ENCODE assay signal across 8 mouse cellular contexts in genomic region chr4:102986917-102987316, GRCm38 (mm10). TPM values are rescaled to one million over a fixed set of nuclear protein-coding genes. Genes with fewer than 3 reads are reported as not detected.
DNase-seq lines count a peak whose midpoint lies in the region; ATAC-seq and TF ChIP-seq lines count a peak whose summit lies in the region.

No protein-coding gene starts in this region.

- H3K9ac ChIP-seq in hindbrain, embryonic 13.5 days: no peak overlapping the region
- H3K9ac ChIP-seq in midbrain, embryonic 11.5 days (ENCODE audit: low read length): no peak overlapping the region
- no peak overlapping the region for H3K9ac ChIP-seq in stomach, postnatal 0 days (ENCODE audit: low read length)

- H3K27ac ChIP-seq in hindbrain, embryonic 13.5 days: no peak overlapping the region
- no peak overlapping the region for H3K27ac ChIP-seq in midbrain, embryonic 11.5 days (ENCODE audit: low read depth, low read length)
- no peak overlapping the region for H3K27ac ChIP-seq in stomach, postnatal 0 days (replicated peaks)

- WGBS in hindbrain, embryonic 13.5 days: 2% methylated on average over 2 of the region's 2 CpGs
- WGBS in midbrain, embryonic 11.5 days: 2% methylated on average over 2 of the region's 2 CpGs
- 2% methylated on average over 2 of the region's 2 CpGs for WGBS in stomach, postnatal 0 days

- peak; percentile 72; the same call in 1 of the 2 replicates for ATAC-seq in hindbrain, embryonic 13.5 days (ENCODE audit: low FRiP score)
- ATAC-seq in midbrain, embryonic 11.5 days (ENCODE audit: low FRiP score): peak; percentile 62; the same call in 1 of the 2 replicates
- ATAC-seq in stomach, postnatal 0 days (ENCODE audit: low FRiP score, low TSS enrichment): peak; percentile 61; the same call in 1 of the 2 replicates

- no peak overlapping the region for H3K4me3 ChIP-seq in hindbrain, embryonic 13.5 days
- H3K4me3 ChIP-seq in midbrain, embryonic 11.5 days (ENCODE audit: low read depth, low read length): no peak overlapping the region
- H3K4me3 ChIP-seq in stomach, postnatal 0 days (ENCODE audit: low read depth, low read length): no peak overlapping the region

- TF ChIP-seq CTCF in stomach, postnatal 0 days (IDR thresholded peaks at IDR 0.05; ENCODE audit: low read depth): peak; percentile 93

- no peaks in the 10 kb centered on the region for H3K36me3 ChIP-seq in hindbrain, embryonic 13.5 days
- H3K36me3 ChIP-seq in midbrain, embryonic 11.5 days (ENCODE audit: control insufficient read depth, insufficient read depth, low read length): no peaks in the 10 kb centered on the region
- H3K36me3 ChIP-seq in stomach, postnatal 0 days (ENCODE audit: control insufficient read depth, insufficient read depth, low read length): no peaks in the 10 kb centered on the region

- no peaks in the 10 kb centered on the region for H3K27me3 ChIP-seq in hindbrain, embryonic 13.5 days
- no peaks in the 10 kb centered on the region for H3K27me3 ChIP-seq in midbrain, embryonic 11.5 days (ENCODE audit: control insufficient read depth, insufficient read depth, low read length)
- H3K27me3 ChIP-seq in stomach, postnatal 0 days (ENCODE audit: control insufficient read depth, insufficient read depth, low read length): no peaks in the 10 kb centered on the region

- H3K4me1 ChIP-seq in hindbrain, embryonic 13.5 days (replicated peaks): 0 out of 2 replicates have a peak, but pooled peaks cover 3% of the 10 kb centered on the region
- H3K4me1 ChIP-seq in midbrain, embryonic 11.5 days (ENCODE audit: control insufficient read depth, insufficient read depth, low read length): no peaks in the 10 kb centered on the region
- H3K4me1 ChIP-seq in stomach, postnatal 0 days (replicated peaks; ENCODE audit: control insufficient read depth, insufficient read depth): no peaks in the 10 kb centered on the region

- TF ChIP-seq EP300 in stomach, postnatal 0 days (optimal IDR thresholded peaks at IDR 0.05): no peak

- peak; percentile 52 for DNase-seq in ovary, postnatal 14 days (ENCODE audit: low spot score)
- no peak for DNase-seq in ovary, postnatal 10 days (ENCODE audit: low spot score)
- DNase-seq in adrenal gland, postnatal 14 days: peak; percentile 63
- peak; percentile 58 for DNase-seq in embryo, embryonic 9.5 days (ENCODE audit: extremely low spot score)
- peak; percentile 24 for DNase-seq in layer of hippocampus, adult 9-11 months
- DNase-seq in midbrain, embryonic 11.5 days (ENCODE audit: low spot score, missing footprints): peak; percentile 92
- DNase-seq in stomach, postnatal 0 days (ENCODE audit: low spot score): peak; percentile 38

- H3K4me2 ChIP-seq in hindbrain, embryonic 13.5 days: no peak overlapping the region
- no peak overlapping the region for H3K4me2 ChIP-seq in midbrain, embryonic 11.5 days
- H3K4me2 ChIP-seq in stomach, postnatal 0 days (replicated peaks; ENCODE audit: low read depth): no peak overlapping the region

- no peaks in the 10 kb centered on the region for H3K9me3 ChIP-seq in hindbrain, embryonic 13.5 days
- H3K9me3 ChIP-seq in midbrain, embryonic 11.5 days (ENCODE audit: control insufficient read depth, low read length): no peaks in the 10 kb centered on the region
- H3K9me3 ChIP-seq in stomach, postnatal 0 days (ENCODE audit: control insufficient read depth, low read length): no peaks in the 10 kb centered on the region

RNA-seq across cellular contexts. Expression of gene Tctex1d1, which starts 8.5 kb away (rescaled TPM):
- not detected in 2 replicates for total RNA-seq in adrenal gland, postnatal 14 days (2021)
- polyA plus RNA-seq in hindbrain, embryonic 13.5 days (2015; fragmentation: Nextera tagmentation; extraction: Ambion mirVana): 2.5 and 5.2 TPM in 2 replicates
- 0.22 TPM in 1 of 2 replicates, not detected in the other for polyA plus RNA-seq in midbrain, embryonic 11.5 days (2014; fragmentation: Nextera tagmentation; extraction: Ambion mirVana)
- 1.6 and 2.6 TPM in 2 replicates for polyA plus RNA-seq in stomach, postnatal 0 days (2015; fragmentation: Nextera tagmentation; extraction: Ambion mirVana)

RNA-seq across cellular contexts. Expression of gene Insl5, which starts 39.7 kb away (rescaled TPM):
- not detected in 2 replicates for total RNA-seq in adrenal gland, postnatal 14 days (2021)
- polyA plus RNA-seq in hindbrain, embryonic 13.5 days (2015; fragmentation: Nextera tagmentation; extraction: Ambion mirVana): not detected in 2 replicates
- polyA plus RNA-seq in midbrain, embryonic 11.5 days (2014; fragmentation: Nextera tagmentation; extraction: Ambion mirVana): 0.23 and 0.43 TPM in 2 replicates
- polyA plus RNA-seq in stomach, postnatal 0 days (2015; fragmentation: Nextera tagmentation; extraction: Ambion mirVana): not detected in 2 replicates
